Mouse (Mus musculus) limb, embryonic 10.5 days (tissue): ENCODE measurements around the gene Gm14408. TPM values are rescaled to one million over a fixed set of nuclear protein-coding genes. Genes with fewer than 3 reads are reported as not detected.
"Not testable (repeated sequence)": the region's sequence is repeated elsewhere in the genome, so short reads cannot be mapped to it uniquely, and the experiment has no call there.

ENCODE experiments used
- DNase-seq: peaks from one replicate; pipeline ENCODE4 v3.0.0-alpha.2; 2017; ENCODE audit warnings: low spot score
- H3K27ac ChIP-seq: fragments of 300-500 bp; sonication (generic); 2 replicates; pipeline ENCODE4 v1.5.1; 2016; ENCODE audit warnings: mild to moderate bottlenecking
- H3K27me3 ChIP-seq: fragments of 300-500 bp; sonication (generic); 2 replicates; pipeline ENCODE4 v1.6.1; 2016; ENCODE audit warnings: low read depth, mild to moderate bottlenecking; ENCODE audit not compliant: poor library complexity, severe bottlenecking
- H3K36me3 ChIP-seq: fragments of 300-500 bp; sonication (generic); 2 replicates; pipeline ENCODE4 v1.6.1; 2016; ENCODE audit warnings: mild to moderate bottlenecking, moderate library complexity
- H3K4me1 ChIP-seq: fragments of 300-500 bp; sonication (generic); 2 replicates; pipeline ENCODE4 v1.6.1; 2016
- H3K4me3 ChIP-seq: fragments of 300-500 bp; sonication (generic); 2 replicates; pipeline ENCODE4 v1.5.1; 2016; ENCODE audit warnings: mild to moderate bottlenecking, moderate library complexity
- H3K9me3 ChIP-seq: fragments of 300-500 bp; sonication (generic); replicated peaks from 2 replicates; pipeline ENCODE4 v1.6.1; 2016; ENCODE audit warnings: mild to moderate bottlenecking
- WGBS: fragments of 180-500 bp; shearing (Covaris S2); methylation state at CpG from one replicate; pipeline ENCODE4 v1.1.7; 2016; 5-methylcytosine and 5-hydroxymethylcytosine counted together
- polyA plus RNA-seq: library from polyadenylated mRNA; unstranded; fragments of >200 nt; fragmentation: Nextera tagmentation; extraction: Ambion mirVana; gene quantifications from 2 replicates; pipeline ENCODE4 v1.2.1, GENCODE M21; 2016

Gene Gm14408
- polyA plus RNA-seq, result not detected in 2 replicates

DNA sequence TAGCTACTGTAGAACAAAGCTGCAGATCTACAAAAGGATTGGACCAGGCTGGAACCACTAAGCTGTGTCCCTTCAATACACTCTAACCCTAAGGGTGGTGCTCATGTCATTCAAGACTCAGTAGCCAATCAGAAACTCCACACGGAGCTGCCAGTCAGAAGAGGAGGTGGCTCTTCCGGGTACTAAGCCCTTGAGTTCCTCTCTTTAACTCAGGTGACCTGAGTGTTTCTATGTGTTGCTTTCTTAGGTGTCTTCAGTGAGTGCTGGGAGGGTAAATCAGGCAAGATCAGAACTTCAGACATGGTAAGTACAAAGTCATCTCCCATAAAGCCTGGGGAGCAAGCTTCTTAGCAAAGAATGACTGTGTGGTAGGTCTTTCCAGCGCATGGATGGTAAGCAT, at the start of gene Gm14408:
Gm14408 (plus strand) TSS at position 301 of the 400 bp plus-strand sequence.
- WGBS, result 85% methylated on average over 1 of the region's 3 CpGs
- DNase-seq, H3K4me3 ChIP-seq, H3K27me3 ChIP-seq, H3K27ac ChIP-seq, H3K9me3 ChIP-seq, H3K36me3 ChIP-seq, H3K4me1 ChIP-seq: not testable (repeated sequence)

GRCm38 (mm10) chr2:176798312-176798711, 32.6 kb upstream of the Gm14408 start, which contains the start of gene Gm14295:
Gene Gm14295, plus strand, starts transcription at chr2:176798612.
- not testable (repeated sequence) for H3K36me3 ChIP-seq, H3K27ac ChIP-seq, H3K9me3 ChIP-seq, H3K4me1 ChIP-seq, DNase-seq, H3K27me3 ChIP-seq
- peak within 1 kb of the TSS; percentile 49 for H3K4me3 ChIP-seq
- WGBS, result no CpG with 5 or more reads among the region's 6 CpGs

GRCm38 (mm10) chr2:176798785-176799184, 32.2 kb upstream of the Gm14408 start:
- not testable (repeated sequence) for H3K9me3 ChIP-seq, H3K27ac ChIP-seq, H3K36me3 ChIP-seq, H3K4me1 ChIP-seq, DNase-seq, H3K27me3 ChIP-seq
- peak overlapping the region; percentile 49 for H3K4me3 ChIP-seq
- WGBS, result 22% methylated on average over 14 of the region's 15 CpGs

Other genes with a start within 250 kb of the Gm14408 start
- 6.9 and 8.3 TPM in 2 replicates for gene Gm14308, start 194.8 kb upstream of the Gm14408 start, polyA plus RNA-seq
- 9.1 and 14.1 TPM in 2 replicates for gene Zfp973, start 160.6 kb upstream of the Gm14408 start, polyA plus RNA-seq
- gene Gm14305, start 122.8 kb upstream of the Gm14408 start, polyA plus RNA-seq, result 25.8 and 27.4 TPM in 2 replicates
- 13.2 and 14.0 TPM in 2 replicates for gene Gm14295, start 32.5 kb upstream of the Gm14408 start, polyA plus RNA-seq
- 10.7 and 12.6 TPM in 2 replicates for gene Gm14296, start 96.7 kb downstream of the Gm14408 start, polyA plus RNA-seq
- gene Gm14419, start 169.8 kb downstream of the Gm14408 start, polyA plus RNA-seq, result 8.2 and 11.7 TPM in 2 replicates
- 0.13 TPM in 1 of 2 replicates, not detected in the other for gene Gm14401, start 243.2 kb downstream of the Gm14408 start, polyA plus RNA-seq